Mouse (Mus musculus) small intestine, adult 2 months (tissue): ENCODE data around the gene Stox1.

Experiments used
- CTCF ChIP-seq: fragments of 200-500 bp; IDR thresholded peaks from 2 replicates; pipeline ENCODE4 v1.5.1; 2012; ENCODE audit warnings: low read depth, mild to moderate bottlenecking, control low read depth, inconsistent platforms, low read length, moderate library complexity, mixed read lengths; ENCODE audit not compliant: insufficient replicate concordance, insufficient read length; ENCODE audit errors: extremely low read depth
- POLR2A ChIP-seq: fragments of 200-500 bp; IDR thresholded peaks from 2 replicates; pipeline ENCODE4 v1.6.1; 2012; ENCODE audit warnings: low read depth, mild to moderate bottlenecking, control low read depth, inconsistent platforms, low read length, moderate library complexity

GRCm38 (mm10) chr10:62664171-62664570 lies 61.8 kb downstream of the Stox1 start:
- TF ChIP-seq CTCF (no peak), POLR2A (no peak)
